Comparison of ENCODE assay signal across 18 mouse cellular contexts in the genomic region with DNA sequence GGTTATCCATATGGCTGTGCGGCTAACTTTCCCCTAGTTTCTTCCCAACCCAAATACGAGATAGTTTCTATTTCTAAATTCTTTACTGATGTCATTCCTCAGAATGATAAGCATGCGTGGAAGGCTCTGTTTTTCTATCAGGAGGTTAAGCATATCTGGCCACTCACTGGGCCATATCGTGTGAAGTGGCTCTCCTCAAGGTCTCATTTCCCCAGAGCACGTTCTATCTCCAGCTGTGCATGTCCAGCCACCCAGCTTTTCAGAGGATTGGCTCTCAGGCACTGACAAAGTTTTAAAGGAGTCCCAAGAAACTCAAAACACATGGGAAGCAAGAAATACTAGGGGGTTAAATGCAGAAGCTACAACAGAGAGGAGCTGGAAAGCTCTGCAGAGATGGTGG.
"Had no signal": no experiment of that assay in that cellular context is flagged by ENCODE, and none has a peak within 500 bp of the region (broad histone marks: within the 10 kb centered on the region; RNA-seq: fewer than 3 reads in every experiment).

No protein-coding gene starts in this region.

- H3K4me2 ChIP-seq: lung, embryonic 14.5 days; midbrain, embryonic 13.5 days; midbrain, embryonic 15.5 days; neural tube, embryonic 13.5 days; neural tube, embryonic 15.5 days had no signal

- H3K27me3 ChIP-seq: midbrain, embryonic 13.5 days; midbrain, embryonic 15.5 days; neural tube, embryonic 13.5 days; neural tube, embryonic 15.5 days had no signal

- H3K9me3 ChIP-seq: midbrain, embryonic 15.5 days; neural tube, embryonic 13.5 days had no signal

- H3K4me1 ChIP-seq: midbrain, embryonic 15.5 days; neural tube, embryonic 15.5 days had no signal

- H3K36me3 ChIP-seq: midbrain, embryonic 10.5 days; midbrain, embryonic 13.5 days; midbrain, embryonic 15.5 days; neural tube, embryonic 13.5 days; neural tube, embryonic 15.5 days had no signal

- H3K9ac ChIP-seq: lung, embryonic 14.5 days; midbrain, embryonic 13.5 days; midbrain, embryonic 15.5 days; neural tube, embryonic 13.5 days; neural tube, embryonic 15.5 days had no signal

- H3K4me3 ChIP-seq: midbrain, embryonic 10.5 days; midbrain, embryonic 13.5 days; midbrain, embryonic 15.5 days; myocyte; neural tube, embryonic 13.5 days; neural tube, embryonic 15.5 days had no signal

- ATAC-seq: midbrain, embryonic 13.5 days; midbrain, embryonic 15.5 days had no signal

- H3K27ac ChIP-seq: midbrain, embryonic 10.5 days; midbrain, embryonic 13.5 days; midbrain, embryonic 15.5 days; neural tube, embryonic 13.5 days; neural tube, embryonic 15.5 days had no signal

- DNase-seq: lung, adult 18-20 months; lung, embryonic 14.5 days; lung, postnatal 10 days; lung, postnatal 4 days; retina, postnatal 1 day; right cerebral cortex, adult 18-20 months; right cerebral cortex, postnatal 25 days; right cerebral cortex, postnatal 4 days; spleen, adult 18-20 months; thymus, adult 18-20 months; thymus, postnatal 14 days; thymus, postnatal 36 days had no signal
